Mouse (Mus musculus): Measurements from ENCODE around the gene Dcbld2.
"Not testable (repeated sequence)": the region's sequence is repeated elsewhere in the genome, so short reads cannot be mapped to it uniquely, and the experiment has no call there.

The Dcbld2 gene

DNA sequence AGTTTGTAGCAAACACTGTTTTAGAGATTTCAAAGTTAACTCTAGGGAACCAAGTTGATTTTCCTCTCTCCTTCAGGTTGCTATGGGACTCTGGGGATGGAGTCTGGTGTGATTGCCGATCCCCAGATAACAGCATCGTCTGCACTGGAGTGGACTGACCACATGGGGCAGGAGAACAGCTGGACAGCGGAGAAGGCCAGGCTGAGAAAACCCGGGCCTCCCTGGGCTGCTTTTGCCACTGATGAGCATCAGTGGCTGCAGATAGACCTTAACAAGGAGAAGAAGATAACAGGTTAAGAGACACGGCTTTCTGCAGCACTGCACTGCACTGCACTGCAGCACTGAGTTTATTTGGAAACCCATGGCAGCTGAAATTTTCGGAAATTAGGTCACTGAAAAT lies 42.4 kb downstream of the Dcbld2 start:
- no peak for DNase-seq (ENCODE audit: extremely low spot score, low spot score)

DNA sequence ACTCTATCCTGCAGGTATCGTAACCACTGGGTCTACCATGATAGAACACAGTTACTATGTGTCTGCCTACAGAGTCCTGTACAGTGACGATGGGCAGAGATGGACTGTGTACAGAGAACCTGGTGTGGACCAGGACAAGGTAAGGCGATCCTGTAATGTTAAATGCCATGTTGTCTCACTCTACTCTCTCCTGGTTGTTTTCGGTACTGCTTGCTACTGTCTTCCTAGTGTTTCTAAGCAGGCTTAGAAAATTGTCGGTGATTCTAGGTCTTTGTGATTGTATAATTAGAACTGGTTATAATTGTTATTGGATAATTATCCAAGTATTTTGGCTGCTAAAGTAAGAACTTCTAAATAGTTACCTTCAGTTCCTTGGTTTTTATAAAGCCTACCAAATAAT lies 43.4 kb downstream of the Dcbld2 start:
- DNase-seq (ENCODE audit: extremely low spot score, low spot score) = no peak

DNA sequence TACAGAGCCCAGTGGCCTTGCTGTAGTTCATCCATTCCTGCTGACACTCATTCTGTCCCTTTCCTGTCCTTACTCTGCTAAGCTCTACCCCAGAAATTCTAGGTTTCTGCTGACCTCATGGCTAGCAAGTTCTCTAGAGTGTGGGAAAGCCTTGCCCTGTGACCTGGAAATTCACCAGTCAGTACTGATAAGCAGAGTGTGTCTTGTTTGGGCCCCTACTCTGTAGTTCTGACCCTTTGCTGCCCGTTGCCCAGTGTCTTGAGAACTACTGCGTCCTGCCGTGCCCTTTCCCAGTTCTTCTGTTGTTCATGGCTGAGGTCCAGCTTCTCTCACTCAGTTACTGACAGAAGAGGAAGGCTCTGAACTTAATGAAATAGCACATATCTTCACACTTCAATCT lies 44.9 kb downstream of the Dcbld2 start:
- no peak for DNase-seq (ENCODE audit: extremely low spot score, low spot score)

DNA sequence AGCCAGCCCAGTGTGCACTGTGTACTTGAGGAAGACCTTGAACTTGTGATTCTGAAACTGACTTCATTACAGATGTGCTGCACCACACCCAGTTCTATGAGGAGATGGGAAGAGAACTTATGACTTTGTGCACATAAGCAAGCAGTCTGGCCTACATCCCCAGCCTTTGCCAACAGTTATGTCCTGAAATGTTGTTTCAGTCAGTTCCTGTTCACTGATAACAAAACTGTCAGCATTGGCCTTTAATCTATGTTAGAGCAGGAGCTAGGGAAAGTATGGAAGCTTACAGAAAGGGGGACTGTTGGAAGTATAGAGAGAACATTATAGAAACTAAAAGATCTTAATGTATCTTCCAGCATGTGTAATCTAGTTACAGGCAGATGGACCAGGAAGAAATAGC lies 45.6 kb downstream of the Dcbld2 start:
- no peak for DNase-seq (ENCODE audit: extremely low spot score, low spot score)

DNA sequence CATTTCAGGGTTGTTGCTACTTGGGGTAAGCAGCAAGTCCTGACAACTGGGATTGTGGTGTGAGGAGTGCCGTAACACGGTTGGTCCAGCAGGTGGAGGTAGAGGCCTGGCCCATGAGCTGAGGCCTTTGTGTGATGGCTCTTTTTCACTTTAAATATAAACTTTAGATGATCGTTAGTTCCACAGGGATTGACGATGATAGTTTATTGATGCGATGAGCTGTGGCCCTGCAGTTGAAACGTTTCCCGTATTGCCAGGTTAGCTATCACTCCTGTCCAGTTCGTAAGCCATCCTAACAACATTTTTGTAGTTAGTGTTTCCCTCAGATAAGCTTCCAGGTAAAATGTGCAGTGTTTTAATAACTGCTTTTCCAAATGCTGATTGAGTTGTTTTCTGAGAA lies 46.4 kb downstream of the Dcbld2 start:
- DNase-seq (ENCODE audit: extremely low spot score, low spot score) = peak; percentile 45

DNA sequence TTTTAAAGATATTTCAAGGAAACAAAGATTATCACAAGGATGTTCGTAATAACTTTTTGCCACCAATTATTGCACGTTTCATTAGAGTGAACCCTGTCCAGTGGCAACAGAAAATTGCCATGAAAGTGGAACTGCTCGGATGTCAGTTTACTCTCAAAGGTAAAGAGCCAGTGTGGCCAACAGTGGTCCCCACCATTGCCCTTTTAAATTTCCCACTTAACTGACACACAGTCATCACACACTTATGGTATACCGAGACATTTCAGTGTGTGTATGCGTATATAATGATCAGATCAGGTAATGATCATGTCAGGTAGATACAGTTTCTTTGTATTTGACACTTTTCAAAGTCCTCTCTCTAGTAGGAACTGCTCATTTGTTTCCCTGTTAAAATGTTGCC lies 46.9 kb downstream of the Dcbld2 start:
- DNase-seq (ENCODE audit: extremely low spot score, low spot score) = no peak

DNA sequence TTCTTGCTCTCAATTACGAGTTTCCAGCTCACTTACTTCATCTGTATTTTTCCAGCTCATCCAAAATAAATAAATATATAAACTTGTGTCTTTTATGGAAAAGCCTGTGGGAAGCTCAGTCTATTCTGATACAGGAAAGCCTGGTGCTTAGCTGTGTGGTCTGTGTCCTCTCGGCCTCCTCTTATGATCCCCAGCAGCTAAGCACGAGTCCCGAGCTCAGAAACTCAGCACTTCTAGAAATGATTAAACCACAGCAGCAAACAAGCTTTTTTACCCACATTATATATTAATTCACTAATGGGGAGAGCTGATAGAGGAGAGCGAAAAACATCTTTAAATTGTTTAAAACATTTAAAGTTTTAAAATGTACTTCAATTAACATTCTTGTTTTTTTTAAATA lies 48.2 kb downstream of the Dcbld2 start:
- DNase-seq (ENCODE audit: extremely low spot score, low spot score) = no peak

DNA sequence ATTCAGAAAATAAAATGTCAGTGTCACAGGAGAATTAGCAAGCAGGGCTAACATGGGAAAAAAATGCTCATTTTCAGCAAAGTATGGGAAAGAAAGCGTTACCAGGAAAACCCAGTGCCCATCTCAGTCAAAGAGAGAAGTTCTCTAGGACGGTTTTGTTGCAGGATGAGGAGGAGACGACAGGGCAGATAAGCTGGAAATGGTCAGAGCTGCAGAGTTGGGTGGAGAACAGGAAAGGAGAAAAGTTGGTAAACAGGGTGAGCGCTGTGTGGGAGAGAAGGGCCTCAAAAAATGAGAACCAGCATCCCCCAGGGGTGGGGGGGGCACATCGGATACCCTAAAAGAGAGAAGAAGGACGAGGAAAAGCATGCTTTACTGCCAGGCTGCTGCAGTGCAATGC lies 48.7 kb downstream of the Dcbld2 start:
- DNase-seq (ENCODE audit: extremely low spot score, low spot score) = no peak

DNA sequence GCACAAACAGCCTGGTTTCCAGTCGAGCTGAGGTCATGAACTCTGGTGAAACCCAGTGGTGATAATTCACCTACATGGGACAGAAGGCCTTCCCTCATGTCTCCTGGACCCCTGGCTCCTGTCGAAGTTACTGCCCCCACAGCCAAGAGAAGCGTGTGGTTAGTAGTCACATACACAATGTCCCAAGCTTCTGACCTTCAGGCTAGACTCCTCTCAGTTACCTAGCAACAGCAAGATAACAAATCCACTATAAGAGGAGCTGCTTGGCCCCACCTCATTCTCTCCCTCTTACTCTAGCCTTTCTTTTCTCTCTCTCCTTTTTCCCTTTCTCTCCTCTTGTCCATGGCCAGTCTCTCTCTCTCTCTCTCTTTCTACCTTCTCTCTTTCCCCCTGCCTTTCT lies 51.7 kb downstream of the Dcbld2 start:
- not testable (repeated sequence) for DNase-seq (ENCODE audit: extremely low spot score, low spot score)

DNA sequence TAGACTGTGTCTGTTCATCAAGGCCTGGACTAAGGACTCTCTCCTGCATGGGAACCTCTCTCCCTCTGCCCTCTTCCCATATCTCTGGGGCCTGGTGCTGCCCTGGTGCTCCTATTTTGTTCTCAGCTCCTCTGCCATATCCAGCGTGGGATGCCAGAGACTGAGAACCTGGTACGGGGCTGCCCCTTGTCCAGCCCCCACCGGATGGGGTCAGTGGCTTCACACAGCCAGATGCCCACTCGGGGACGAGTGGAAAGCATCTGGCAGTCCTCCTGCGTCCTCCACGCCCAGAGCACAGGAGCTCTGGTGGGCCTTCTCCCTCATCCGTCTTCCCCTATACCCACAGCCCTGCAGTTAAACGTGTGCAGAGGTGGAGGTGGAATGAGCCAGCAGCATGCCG lies 52.1 kb downstream of the Dcbld2 start:
- DNase-seq (ENCODE audit: extremely low spot score, low spot score) = no peak

DNA sequence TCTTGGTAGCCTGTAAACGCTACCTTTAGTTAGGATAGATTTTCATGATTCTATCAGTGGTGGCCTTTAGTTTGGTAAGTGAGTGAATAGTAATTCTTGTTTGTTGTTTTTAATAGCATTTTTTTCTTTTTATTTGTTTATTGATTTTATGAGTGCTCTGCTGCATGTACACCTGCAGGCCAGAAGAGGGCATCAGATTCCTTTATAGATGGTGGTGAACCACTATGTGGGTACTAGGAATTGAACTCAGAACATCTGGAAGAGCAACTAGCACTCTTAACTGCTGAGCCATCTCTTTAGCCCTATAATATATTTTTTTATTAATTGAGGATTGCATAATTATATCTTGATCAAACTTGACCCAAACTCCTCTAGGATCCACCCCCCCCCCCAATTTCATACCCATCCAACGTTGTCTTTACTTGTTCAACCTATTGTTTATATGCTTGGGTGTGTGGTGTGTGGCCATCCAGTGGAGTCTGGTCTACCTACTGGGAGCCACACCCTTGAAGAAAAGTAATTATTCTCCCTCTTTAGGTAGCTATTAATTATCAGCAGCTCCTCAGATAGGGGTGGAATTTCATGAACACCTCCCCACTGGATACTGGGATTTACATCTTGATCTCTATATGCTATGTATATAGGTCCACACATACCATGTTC lies 53.7 kb downstream of the Dcbld2 start:
- DNase-seq (ENCODE audit: extremely low spot score, low spot score) = no peak

DNA sequence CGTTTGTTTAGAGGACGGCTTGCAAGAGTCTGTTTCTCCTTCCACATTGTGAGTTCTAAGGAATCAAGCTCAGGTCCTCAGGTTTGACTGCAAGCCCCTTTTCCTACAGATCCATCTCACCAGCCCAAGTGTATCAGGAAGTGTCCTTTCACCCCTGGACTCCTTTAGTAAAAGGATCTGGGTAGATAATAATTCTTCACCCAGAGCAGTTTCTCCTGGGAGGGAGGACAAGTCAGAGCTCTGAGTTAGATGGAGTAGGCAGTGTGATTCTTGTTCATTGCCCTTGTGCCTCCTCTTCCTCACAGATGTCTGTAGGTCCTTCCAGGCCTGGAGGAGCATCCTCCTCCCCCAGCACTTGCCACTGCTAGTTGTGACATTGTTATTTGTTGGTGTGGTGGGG lies 54.3 kb downstream of the Dcbld2 start:
- DNase-seq (ENCODE audit: extremely low spot score, low spot score) = no peak

DNA sequence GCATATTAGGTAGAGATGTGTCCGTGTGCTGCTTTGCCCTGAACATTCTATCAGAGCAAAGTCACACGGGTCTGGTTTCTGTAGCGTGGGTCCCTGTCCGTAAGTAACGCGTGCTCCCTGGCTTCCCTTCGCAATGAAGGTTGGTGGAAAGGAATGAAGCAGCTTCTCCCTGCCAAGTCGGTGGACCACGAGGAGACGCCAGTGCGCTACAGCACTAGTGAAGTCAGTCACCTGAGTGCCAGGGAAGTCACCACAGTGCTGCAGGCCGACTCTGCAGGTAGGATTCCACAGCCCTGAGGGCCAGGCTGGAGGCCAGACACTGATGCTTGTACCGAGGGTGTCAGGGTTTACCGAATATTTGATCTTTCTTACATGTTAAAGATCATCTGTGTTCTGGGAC lies 55.8 kb downstream of the Dcbld2 start:
- DNase-seq (ENCODE audit: extremely low spot score, low spot score) = no peak

DNA sequence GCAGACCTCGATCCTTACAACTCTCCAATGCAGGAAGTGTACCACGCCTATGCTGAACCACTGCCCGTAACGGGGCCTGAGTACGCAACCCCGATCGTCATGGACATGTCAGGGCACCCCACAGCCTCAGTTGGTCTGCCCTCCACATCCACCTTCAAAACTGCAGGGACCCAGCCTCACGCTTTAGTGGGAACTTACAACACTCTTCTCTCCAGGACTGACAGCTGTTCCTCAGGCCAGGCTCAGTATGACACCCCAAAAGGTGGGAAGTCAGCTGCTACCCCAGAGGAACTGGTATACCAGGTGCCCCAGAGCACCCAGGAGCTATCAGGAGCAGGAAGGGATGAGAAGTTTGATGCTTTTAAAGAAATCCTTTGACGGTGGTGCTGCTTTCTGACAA lies 57.2 kb downstream of the Dcbld2 start:
- DNase-seq (ENCODE audit: extremely low spot score, low spot score) = no peak

DNA sequence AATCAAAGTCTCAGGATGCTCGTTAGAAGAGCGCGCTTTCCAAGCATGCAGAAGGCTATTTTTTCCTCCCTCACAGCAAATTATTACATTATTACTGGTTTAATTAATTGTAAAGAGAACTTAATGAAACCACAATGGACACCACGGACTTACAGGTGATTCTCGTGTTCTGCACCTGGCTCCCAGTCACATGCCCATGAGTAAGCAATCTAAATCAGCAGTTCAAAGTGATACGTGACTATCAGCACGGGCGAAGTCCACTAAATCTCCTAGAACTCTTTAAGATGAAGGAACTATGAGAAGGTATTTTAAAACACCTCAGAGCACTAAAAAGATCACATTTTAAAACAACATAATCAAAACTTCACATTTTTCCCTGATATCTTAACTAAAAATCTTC lies 61.8 kb downstream of the Dcbld2 start:
- no peak for DNase-seq (ENCODE audit: extremely low spot score, low spot score)

DNA sequence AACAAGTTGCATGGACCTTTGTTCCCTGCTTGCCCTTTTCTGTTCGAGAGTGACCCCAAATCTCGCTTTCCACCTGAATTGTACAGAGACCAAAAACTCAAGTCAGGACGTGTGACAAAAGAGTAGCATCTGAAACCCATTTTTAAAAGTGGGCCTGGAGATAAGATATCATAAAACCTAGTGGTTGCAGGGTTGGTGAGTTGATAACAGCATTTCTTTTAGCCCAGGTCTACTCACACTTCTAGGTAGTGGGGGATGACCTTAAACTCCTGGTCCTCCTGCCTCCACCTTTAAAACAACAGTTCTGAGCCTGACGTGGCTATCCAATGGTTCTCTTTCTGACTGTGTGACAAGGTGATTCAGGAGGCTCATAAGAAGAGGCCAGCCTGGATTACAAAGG lies 62.6 kb downstream of the Dcbld2 start:
- no peak for DNase-seq (ENCODE audit: extremely low spot score, low spot score)

DNA sequence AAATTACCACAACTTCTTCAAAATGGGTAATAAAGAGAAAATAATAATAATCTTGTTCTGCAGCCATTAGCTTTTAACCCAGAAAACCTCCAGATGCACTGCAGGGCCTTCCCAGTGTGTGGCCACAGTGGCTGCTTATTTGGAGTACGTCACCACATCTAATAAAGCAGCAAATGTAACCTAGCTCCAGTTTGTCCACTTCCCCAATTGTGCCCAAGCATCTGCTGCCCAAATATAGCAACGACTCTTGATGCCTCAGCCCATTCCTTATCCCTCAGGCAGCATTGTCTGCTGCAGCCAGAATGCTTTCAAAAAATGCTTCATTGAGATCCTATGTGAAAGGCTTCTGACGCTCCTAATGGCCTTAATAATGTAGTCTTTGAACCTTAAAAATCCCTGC lies 66.6 kb downstream of the Dcbld2 start:
- DNase-seq (ENCODE audit: extremely low spot score, low spot score) = no peak

DNA sequence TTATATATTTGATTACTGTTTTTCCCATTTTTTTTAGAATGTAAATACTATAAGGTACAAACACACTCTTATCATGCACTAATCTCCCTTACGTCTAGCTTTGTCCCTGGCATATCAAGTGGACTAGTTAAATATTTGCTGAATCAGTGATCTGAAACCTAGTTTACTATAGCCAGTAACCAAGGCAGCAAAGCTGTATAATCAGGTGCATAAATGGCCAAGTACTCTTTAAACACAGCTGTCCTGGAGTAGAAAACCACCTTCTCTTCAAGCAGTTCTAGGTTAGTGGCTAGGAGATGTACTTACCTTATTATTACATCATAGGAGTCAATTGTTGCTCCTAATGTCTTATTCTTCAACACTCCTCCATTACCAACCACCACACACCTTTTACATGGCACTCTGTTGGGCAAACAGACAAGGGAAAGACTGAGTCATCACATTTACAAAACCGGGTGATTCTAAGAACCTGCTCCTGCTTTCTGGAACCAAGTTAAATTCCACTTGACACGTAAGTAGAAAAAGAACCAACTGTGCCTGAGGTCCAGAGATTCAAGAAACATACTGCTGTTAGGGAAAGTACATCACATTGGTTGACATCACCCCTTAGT lies 67.4 kb downstream of the Dcbld2 start:
- DNase-seq (ENCODE audit: extremely low spot score, low spot score) = no peak

DNA sequence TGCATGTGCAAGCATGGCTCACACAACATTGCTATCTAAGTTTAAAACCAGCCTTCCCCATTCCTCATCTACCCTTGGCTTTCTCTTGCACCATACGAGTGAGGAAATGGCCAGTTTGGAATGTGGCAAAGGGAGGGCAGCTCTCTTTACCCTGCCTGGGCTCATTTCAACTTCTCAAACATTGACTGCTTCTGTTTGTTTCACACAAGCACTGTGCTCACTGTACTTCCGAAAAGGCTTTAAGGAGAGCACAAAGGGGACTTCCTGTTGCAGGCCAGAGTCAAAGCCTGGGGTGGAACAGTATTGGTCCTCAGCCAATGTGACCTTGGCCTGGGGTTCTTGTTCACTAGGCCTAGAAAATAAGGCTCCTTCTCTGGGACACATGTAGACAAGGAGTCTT lies 68.1 kb downstream of the Dcbld2 start:
- no peak for DNase-seq (ENCODE audit: extremely low spot score, low spot score)

DNA sequence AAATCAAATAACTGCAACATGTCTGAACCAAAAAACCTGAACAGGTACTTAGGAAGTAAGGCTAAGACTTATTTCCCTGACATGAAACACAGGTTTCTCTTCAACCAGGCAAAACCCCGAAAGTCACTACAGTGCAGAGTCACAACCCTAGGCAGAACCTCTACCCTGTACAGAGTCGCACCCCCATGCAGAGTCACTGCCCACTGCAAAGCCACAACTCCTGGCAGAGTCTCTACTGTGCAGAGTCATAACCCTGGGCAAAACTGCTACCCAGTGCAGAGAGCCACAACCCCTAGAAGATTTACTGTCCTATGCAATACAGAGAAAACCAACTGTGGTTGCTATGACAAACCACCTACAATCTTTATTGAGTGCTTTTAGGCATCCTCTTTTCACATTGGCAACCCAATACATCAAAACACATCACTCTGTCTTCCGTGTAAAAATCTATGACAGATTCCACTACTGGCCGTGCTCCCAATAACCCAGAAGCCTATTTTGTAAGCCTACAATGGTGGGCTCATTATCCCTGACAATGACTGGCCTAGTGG lies 71.7 kb downstream of the Dcbld2 start:
- no peak for DNase-seq (ENCODE audit: extremely low spot score, low spot score)

DNA sequence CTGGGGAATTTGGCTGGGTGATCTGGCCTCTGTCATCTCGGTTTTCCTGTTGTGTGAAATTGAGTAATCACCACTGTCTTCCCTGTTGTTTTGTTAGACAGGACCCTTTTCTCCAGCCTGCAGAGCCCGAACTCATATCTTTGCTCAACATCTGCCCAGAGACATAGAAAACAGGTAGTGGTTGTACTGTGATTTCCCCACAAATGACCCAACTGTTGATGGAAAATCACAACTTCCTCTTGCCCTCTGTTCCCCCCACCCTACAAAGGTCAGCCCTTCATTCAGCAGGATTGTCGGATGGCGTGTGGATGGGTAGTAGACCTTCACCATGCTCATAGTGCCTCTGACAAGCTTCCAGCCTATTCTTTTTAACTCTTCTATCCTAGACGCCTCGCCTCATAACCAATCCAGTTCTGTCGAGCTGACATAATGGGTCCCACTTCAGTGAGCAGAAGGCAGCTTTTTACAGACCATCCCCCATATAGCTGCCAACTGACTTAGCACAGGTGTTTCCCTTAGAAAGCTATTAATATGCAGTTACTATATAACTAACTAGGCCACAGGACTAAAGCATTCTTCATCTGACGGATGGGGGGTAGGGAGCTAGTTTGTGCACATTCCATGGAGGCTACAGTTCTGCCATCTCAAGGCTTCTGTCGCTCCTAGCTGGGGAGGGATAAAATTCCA lies 73.1 kb downstream of the Dcbld2 start:
- DNase-seq (ENCODE audit: extremely low spot score, low spot score) = no peak

DNA sequence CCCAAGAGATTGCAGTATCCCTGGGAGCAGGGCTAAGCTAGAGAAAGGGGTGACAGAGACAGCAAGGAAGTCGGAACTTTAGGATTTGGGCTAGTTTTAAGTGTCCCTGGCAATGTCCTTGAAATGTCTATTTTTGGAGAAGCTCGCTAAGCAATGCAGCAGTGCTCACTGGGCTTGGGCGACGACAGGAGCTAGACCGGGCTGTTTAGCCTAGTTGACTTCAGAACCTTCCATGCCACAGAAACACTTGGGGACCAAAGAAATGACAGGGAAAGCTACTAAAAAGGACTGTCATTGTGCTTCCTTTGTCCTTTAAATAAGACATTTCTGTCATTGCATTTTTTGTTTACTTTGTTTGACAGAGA lies 73.6 kb downstream of the Dcbld2 start:
- no peak for DNase-seq (ENCODE audit: extremely low spot score, low spot score)

DNA sequence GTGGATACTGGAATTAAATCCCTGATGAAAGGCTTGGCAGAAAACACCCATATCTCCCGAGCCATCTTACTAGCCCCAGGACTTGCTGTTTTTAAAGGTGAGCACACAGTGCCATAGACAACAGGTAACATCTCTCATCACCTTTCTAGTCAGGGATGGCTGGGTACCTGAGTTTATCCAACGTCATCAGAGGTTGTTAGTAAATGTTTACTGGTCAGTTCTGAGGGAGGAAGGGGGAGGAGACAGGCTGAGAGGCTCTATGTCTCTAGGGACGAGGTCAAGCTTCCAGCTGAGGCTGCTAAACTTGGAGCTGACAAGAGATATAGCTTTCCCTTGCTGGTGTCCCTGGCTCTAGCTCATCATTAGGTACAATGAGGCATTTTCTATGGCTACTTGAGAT lies 74.1 kb downstream of the Dcbld2 start:
- no peak for DNase-seq (ENCODE audit: extremely low spot score, low spot score)

All from neural tube, embryonic 10.5 days (tissue).